Mouse (Mus musculus) lung, embryonic 14.5 days (tissue): Measurements from ENCODE around the gene Hnrnph3. TPM values are rescaled to one million over a fixed set of nuclear protein-coding genes. Genes with fewer than 3 reads are reported as not detected.
A peak's percentile ranks its signal among the peaks of the same experiment; 100 is the strongest.

ENCODE experiments used
- ATAC-seq: fragments of 200-750 bp; cut with Nextera tagmentation; 2 replicates; pipeline ENCODE4 v1.8.0; 2017; ENCODE audit warnings: mild to moderate bottlenecking, moderate TSS enrichment, moderate library complexity; ENCODE audit not compliant: insufficient read depth
- DNase-seq: peaks from one replicate; pipeline ENCODE4 v3.0.0-alpha.2; 2015
- H3K27ac ChIP-seq: fragments of 300-500 bp; sonication (generic); 2 replicates; pipeline ENCODE4 v1.5.1; 2014; ENCODE audit warnings: low read depth, mild to moderate bottlenecking, moderate library complexity
- H3K27me3 ChIP-seq: fragments of 300-500 bp; sonication (generic); 2 replicates; pipeline ENCODE4 v1.6.1; 2014; ENCODE audit warnings: low read length, control low read depth; ENCODE audit not compliant: insufficient read depth
- H3K36me3 ChIP-seq: fragments of 300-500 bp; sonication (generic); 2 replicates; pipeline ENCODE4 v1.6.1; 2014; ENCODE audit warnings: control low read depth; ENCODE audit not compliant: insufficient read depth
- H3K4me1 ChIP-seq: fragments of 300-500 bp; sonication (generic); 2 replicates; pipeline ENCODE4 v1.6.1; 2014; ENCODE audit warnings: antibody characterized with exemption, control low read depth; ENCODE audit not compliant: insufficient read depth
- H3K4me2 ChIP-seq: fragments of 300-500 bp; sonication (generic); 2 replicates; pipeline ENCODE4 v1.6.1; 2014; ENCODE audit warnings: mild to moderate bottlenecking
- H3K4me3 ChIP-seq: fragments of 300-500 bp; sonication (generic); 2 replicates; pipeline ENCODE4 v1.5.1; 2014; ENCODE audit warnings: low read depth, low read length
- H3K9ac ChIP-seq: fragments of 300-500 bp; sonication (generic); 2 replicates; pipeline ENCODE4 v1.6.1; 2014
- H3K9me3 ChIP-seq: fragments of 300-500 bp; sonication (generic); 2 replicates; pipeline ENCODE4 v1.6.1; 2016; ENCODE audit warnings: low read depth, low read length, control low read depth
- CTCF ChIP-seq: IDR thresholded peaks from 2 replicates; pipeline ENCODE4 v1.5.1; 2016; ENCODE audit warnings: antibody characterized with exemption, low read depth
- WGBS: fragments of 180-500 bp; shearing (Covaris S2); extraction: QIAGEN DNeasy Blood & Tissue Kit; methylation state at CpG from one replicate; pipeline ENCODE4 v1.1.7; 2014; 5-methylcytosine and 5-hydroxymethylcytosine counted together
- polyA plus RNA-seq: library from polyadenylated mRNA; unstranded; fragments of >200 nt; fragmentation: Nextera tagmentation; extraction: Ambion mirVana; gene quantifications from 2 replicates; pipeline ENCODE4 v1.2.1, GENCODE M21; 2014

The Hnrnph3 gene
- polyA plus RNA-seq, 1 experiment from 2014 or later = 77.9 TPM

- Histone ChIP-seq H3K27ac (no peak overlapping the region), H3K4me1 (peaks cover 7% of the 10 kb centered on the region), H3K36me3 (no peaks in the 10 kb centered on the region), H3K9ac (no peak overlapping the region), H3K4me3 (no peak overlapping the region), H3K9me3 (no peaks in the 10 kb centered on the region), H3K4me2 (no peak overlapping the region), H3K27me3 (no peaks in the 10 kb centered on the region)
- WGBS = 84% methylated on average over 4 of the region's 4 CpGs
- ATAC-seq (no peak), DNase-seq (no peak)
- no peak for TF ChIP-seq CTCF
Observed at GRCm38 (mm10) chr10:63028396-63028795, 4.4 kb upstream of the Hnrnph3 start.

GRCm38 (mm10) chr10:63027376-63028161 lies 3.6 kb upstream of the Hnrnph3 start:
- H3K9ac ChIP-seq = no peak overlapping the region
- peaks cover 7% of the 10 kb centered on the region for H3K4me1 ChIP-seq
- H3K36me3 ChIP-seq = no peaks in the 10 kb centered on the region
- no peak for DNase-seq
- H3K27me3 ChIP-seq = no peaks in the 10 kb centered on the region
- H3K4me2 ChIP-seq = no peak overlapping the region
- H3K27ac ChIP-seq = no peak overlapping the region
- TF ChIP-seq CTCF = no peak
- WGBS = 87% methylated on average over 10 of the region's 10 CpGs
- no peaks in the 10 kb centered on the region for H3K9me3 ChIP-seq
- no peak overlapping the region for H3K4me3 ChIP-seq
- no peak for ATAC-seq

GRCm38 (mm10) chr10:63026795-63027160 lies 2.8 kb upstream of the Hnrnph3 start:
- H3K9me3 ChIP-seq = no peaks in the 10 kb centered on the region
- no peak overlapping the region for H3K27ac ChIP-seq
- DNase-seq = no peak
- no peaks in the 10 kb centered on the region for H3K27me3 ChIP-seq
- H3K4me1 ChIP-seq = peaks cover 7% of the 10 kb centered on the region
- H3K36me3 ChIP-seq = no peaks in the 10 kb centered on the region
- WGBS = 84% methylated on average over 6 of the region's 6 CpGs
- TF ChIP-seq CTCF = no peak
- H3K4me3 ChIP-seq = no peak overlapping the region
- no peak for ATAC-seq
- no peak overlapping the region for H3K9ac ChIP-seq
- H3K4me2 ChIP-seq = no peak overlapping the region

- TF ChIP-seq CTCF = no peak
- no peak overlapping the region for H3K4me2 ChIP-seq
- peaks cover 12% of the 10 kb centered on the region for H3K4me1 ChIP-seq
- 55% methylated on average over 8 of the region's 8 CpGs for WGBS
- ATAC-seq (no peak), DNase-seq (no peak)
- no peaks in the 10 kb centered on the region for H3K9me3 ChIP-seq
- no peak overlapping the region for H3K4me3 ChIP-seq
- peak overlapping the region; percentile 36; the same call in 1 of the 2 replicates for H3K27ac ChIP-seq
- H3K9ac ChIP-seq = no peak overlapping the region
- no peaks in the 10 kb centered on the region for H3K27me3 ChIP-seq
- no peaks in the 10 kb centered on the region; the same call in 1 of the 2 replicates for H3K36me3 ChIP-seq
Observed at GRCm38 (mm10) chr10:63026156-63026794, 2.3 kb upstream of the Hnrnph3 start.

- Histone ChIP-seq H3K4me3 (peak overlapping the region; percentile 95), H3K36me3 (no peaks in the 10 kb centered on the region; the same call in 1 of the 2 replicates), H3K27me3 (no peaks in the 10 kb centered on the region), H3K27ac (peak overlapping the region; percentile 100), H3K9ac (no peak overlapping the region), H3K4me2 (peak overlapping the region; percentile 69), H3K9me3 (no peaks in the 10 kb centered on the region), H3K4me1 (peaks cover 16% of the 10 kb centered on the region)
- no peak for TF ChIP-seq CTCF
- DNase-seq (peak; percentile 21), ATAC-seq (no peak)
- 65% methylated on average over 6 of the region's 6 CpGs for WGBS
Observed at GRCm38 (mm10) chr10:63025491-63026011, 1.5 kb upstream of the Hnrnph3 start.

- ATAC-seq (no peak), DNase-seq (peak; percentile 63)
- H3K4me2 ChIP-seq = peak overlapping the region; percentile 69
- H3K4me1 ChIP-seq = peaks cover 16% of the 10 kb centered on the region
- TF ChIP-seq CTCF = no peak
- H3K27ac ChIP-seq = peak overlapping the region; percentile 100
- H3K36me3 ChIP-seq = no peaks in the 10 kb centered on the region; the same call in 1 of the 2 replicates
- peak overlapping the region; percentile 95 for H3K4me3 ChIP-seq
- H3K9ac ChIP-seq = peak overlapping the region; percentile 79
- WGBS = 19% methylated on average over 2 of the region's 2 CpGs
- no peaks in the 10 kb centered on the region for H3K27me3 ChIP-seq
- no peaks in the 10 kb centered on the region for H3K9me3 ChIP-seq
Observed at GRCm38 (mm10) chr10:63025016-63025415, 999 bp upstream of the Hnrnph3 start.

GRCm38 (mm10) chr10:63024580-63024910 lies 528 bp upstream of the Hnrnph3 start:
- WGBS = 0% methylated on average over 8 of the region's 8 CpGs
- H3K36me3 ChIP-seq = no peaks in the 10 kb centered on the region; the same call in 1 of the 2 replicates
- H3K27ac ChIP-seq = peak overlapping the region; percentile 100
- H3K27me3 ChIP-seq = no peaks in the 10 kb centered on the region
- peak overlapping the region; percentile 79 for H3K9ac ChIP-seq
- DNase-seq = peak; percentile 82
- H3K4me3 ChIP-seq = peak overlapping the region; percentile 95
- no peaks in the 10 kb centered on the region for H3K9me3 ChIP-seq
- peaks cover 16% of the 10 kb centered on the region for H3K4me1 ChIP-seq
- peak; percentile 58 for TF ChIP-seq CTCF
- peak; percentile 63 for ATAC-seq
- H3K4me2 ChIP-seq = peak overlapping the region; percentile 69
